Mouse (Mus musculus): ENCODE measurements around the gene 4930558C23Rik. TPM values are rescaled to one million over a fixed set of nuclear protein-coding genes. Genes with fewer than 3 reads are reported as not detected.
"Not testable (repeated sequence)": the region's sequence is repeated elsewhere in the genome, so short reads cannot be mapped to it uniquely, and the experiment has no call there.

4930558C23Rik gene
- total and polyA plus RNA-seq, 3 experiments = not detected

- dilution Hi-C loops (cut with MboI; ENCODE audit: extremely low pct_ligation_motif_present, extremely low pct_unique_long_range_greater_than_20kb, low sequenced_read_pairs) = no loop called here
These were observed 30.8 kb upstream of the 4930558C23Rik start for GRCm38 (mm10) chr3:95433301-95433915.

GRCm38 (mm10) chr3:95428423-95428822, 25.8 kb upstream of the 4930558C23Rik start:
- DNase-seq (ENCODE audit: extremely low read depth); H3K36me3 ChIP-seq (replicated peaks in 1 of 2; ENCODE audit: control insufficient read depth in 1 of 2, insufficient read depth in 1 of 2, low read length in 1 of 2); H3K9ac ChIP-seq (ENCODE audit: insufficient read depth, low read depth); H3K9me3 ChIP-seq (replicated peaks; ENCODE audit: low read length); H3K4me3 ChIP-seq (replicated peaks in 1 of 3; ENCODE audit: low read depth in 2 of 3, low read length in 2 of 3, poor library complexity in 1 of 3); H3K27ac ChIP-seq (ENCODE audit: insufficient read depth, low read depth); H3K79me2 ChIP-seq (replicated peaks; ENCODE audit: control insufficient read depth, extremely low read depth, insufficient read depth, poor library complexity, severe bottlenecking); H3K4me2 ChIP-seq (ENCODE audit: insufficient read depth, low read depth, poor library complexity, severe bottlenecking); dilution Hi-C loops (cut with MboI; ENCODE audit: extremely low pct_ligation_motif_present, extremely low pct_unique_long_range_greater_than_20kb, low sequenced_read_pairs); H3K27me3 ChIP-seq (replicated peaks); in situ Hi-C loops (cut with MboI; ENCODE audit: low pct_ligation_motif_present, low pct_unique_long_range_greater_than_20kb, low sequenced_read_pairs); H3K4me1 ChIP-seq (ENCODE audit: control insufficient read depth in 1 of 2, insufficient read depth in 2 of 2): not testable (repeated sequence)

More at GRCm38 (mm10) chr3:95433301-95433915, 30.8 kb upstream of the 4930558C23Rik start:
- peaks cover 14% of the 10 kb centered on the region for H3K79me2 ChIP-seq (replicated peaks; ENCODE audit: control insufficient read depth, extremely low read depth, insufficient read depth, poor library complexity, severe bottlenecking)
- H3K9ac ChIP-seq (ENCODE audit: insufficient read depth, low read depth) = peak overlapping the region; percentile 68
- H3K4me2 ChIP-seq (ENCODE audit: insufficient read depth, low read depth, poor library complexity, severe bottlenecking) = peak overlapping the region; percentile 56; the same call in 1 of the 2 replicates
- peak overlapping the region; percentile 38 to 79 (median 59) for H3K4me3 ChIP-seq (replicated peaks in 1 of 3; ENCODE audit: low read depth in 2 of 3, low read length in 2 of 3, poor library complexity in 1 of 3)
- no peaks in the 10 kb centered on the region for H3K27me3 ChIP-seq (replicated peaks)
- peaks cover 0 to 15% of the 10 kb centered on the region in 2 experiments; a peak in 1 of 4 replicates for H3K4me1 ChIP-seq (ENCODE audit: control insufficient read depth in 1 of 2, insufficient read depth in 2 of 2)
- in situ Hi-C loops (cut with MboI; ENCODE audit: low pct_ligation_motif_present, low pct_unique_long_range_greater_than_20kb, low sequenced_read_pairs) = no loop called here
- H3K27ac ChIP-seq (ENCODE audit: insufficient read depth, low read depth) = no peak overlapping the region
- TF ChIP-seq IRF4 (IDR thresholded peaks at IDR 0.05; ENCODE audit: low read depth, low read length) (no peak), TCF12 (IDR thresholded peaks at IDR 0.05; ENCODE audit: low read depth, low read length) (no peak), TBP (conservative IDR thresholded peaks at IDR 0.05; ENCODE audit: low read depth, low read length) (no peak), SIN3A (IDR thresholded peaks at IDR 0.05; ENCODE audit: low read length) (peak; percentile 27; the same call in 1 of the 2 replicates), MEF2A (IDR thresholded peaks at IDR 0.05; ENCODE audit: borderline replicate concordance, low read depth, low read length) (0 out of 2 replicates have a peak, but pooled peaks have one; percentile 36), EP300 (IDR thresholded peaks at IDR 0.05; ENCODE audit: low read length) (no peak), CTCF (conservative IDR thresholded peaks at IDR 0.05 in 1 of 2, IDR thresholded peaks at IDR 0.05 in 1 of 2; ENCODE audit: low read depth in 2 of 2, low read length in 2 of 2) (peak in 1 of 2 experiments; percentile 51; a peak in 2 of 4 replicates), ETS1 (conservative IDR thresholded peaks at IDR 0.05; ENCODE audit: low read depth, low read length) (no peak), MXI1 (IDR thresholded peaks at IDR 0.05; ENCODE audit: low read depth, low read length) (no peak; the same call in 1 of the 2 replicates), CHD1 (IDR thresholded peaks at IDR 0.05; ENCODE audit: low read depth, low read length) (0 out of 2 replicates have a peak, but pooled peaks have one; percentile 69), ZNF384 (IDR thresholded peaks at IDR 0.05; ENCODE audit: low read depth, low read length) (no peak), SMC3 (IDR thresholded peaks at IDR 0.05; ENCODE audit: low read depth, low read length) (no peak), UBTF (IDR thresholded peaks at IDR 0.05; ENCODE audit: low read depth, low read length) (no peak), ZMIZ1 (IDR thresholded peaks at IDR 0.05; ENCODE audit: low read depth, low read length) (no peak), MYC (IDR thresholded peaks at IDR 0.05; ENCODE audit: low read depth, low read length) (0 out of 2 replicates have a peak, but pooled peaks have one; percentile 2), RCOR1 (conservative IDR thresholded peaks at IDR 0.05; ENCODE audit: low read depth, low read length) (no peak), JUND (conservative IDR thresholded peaks at IDR 0.05; ENCODE audit: low read depth, low read length) (no peak), RAD21 (IDR thresholded peaks at IDR 0.05; ENCODE audit: low read depth, low read length) (no peak), NRF1 (IDR thresholded peaks at IDR 0.05; ENCODE audit: low read depth, low read length) (no peak), BHLHE40 (IDR thresholded peaks at IDR 0.05; ENCODE audit: low read depth, low read length) (no peak)
- H3K36me3 ChIP-seq (replicated peaks in 1 of 2; ENCODE audit: control insufficient read depth in 1 of 2, insufficient read depth in 1 of 2, low read length in 1 of 2) = peaks cover 3 to 16% of the 10 kb centered on the region in 2 experiments
- peak; percentile 19 for DNase-seq (ENCODE audit: extremely low read depth)
- no peaks in the 10 kb centered on the region for H3K9me3 ChIP-seq (replicated peaks; ENCODE audit: low read length)

- H3K79me2 ChIP-seq (replicated peaks; ENCODE audit: control insufficient read depth, extremely low read depth, insufficient read depth, poor library complexity, severe bottlenecking); H3K36me3 ChIP-seq (replicated peaks in 1 of 2; ENCODE audit: control insufficient read depth in 1 of 2, insufficient read depth in 1 of 2, low read length in 1 of 2); H3K4me1 ChIP-seq (ENCODE audit: control insufficient read depth in 1 of 2, insufficient read depth in 2 of 2); H3K27me3 ChIP-seq (replicated peaks); DNase-seq (ENCODE audit: extremely low read depth); dilution Hi-C loops (cut with MboI; ENCODE audit: extremely low pct_ligation_motif_present, extremely low pct_unique_long_range_greater_than_20kb, low sequenced_read_pairs); H3K4me2 ChIP-seq (ENCODE audit: insufficient read depth, low read depth, poor library complexity, severe bottlenecking); H3K9me3 ChIP-seq (replicated peaks; ENCODE audit: low read length); H3K9ac ChIP-seq (ENCODE audit: insufficient read depth, low read depth); H3K27ac ChIP-seq (ENCODE audit: insufficient read depth, low read depth); in situ Hi-C loops (cut with MboI; ENCODE audit: low pct_ligation_motif_present, low pct_unique_long_range_greater_than_20kb, low sequenced_read_pairs): not testable (repeated sequence)
- H3K4me3 ChIP-seq (replicated peaks in 1 of 3; ENCODE audit: low read depth in 2 of 3, low read length in 2 of 3, poor library complexity in 1 of 3) = peak overlapping the region in 1 of 3 experiments; percentile 40
These were observed 25.2 kb upstream of the 4930558C23Rik start for GRCm38 (mm10) chr3:95427891-95428238.
